Mouse (Mus musculus) C2C12 (cell line): Measurements from ENCODE around the gene Map3k7.

Experiments used
- CTCF ChIP-seq: IDR thresholded peaks from one replicate; pipeline ENCODE4 v1.5.1; 2011; ENCODE audit not compliant: control insufficient read depth, insufficient read depth, insufficient read length
- FOSL1 ChIP-seq: IDR thresholded peaks from one replicate; pipeline ENCODE4 v1.8.0; 2011; ENCODE audit warnings: mild to moderate bottlenecking, low read length; ENCODE audit not compliant: poor library complexity, insufficient read depth, severe bottlenecking

GRCm38 (mm10) chr4:31972181-31972580, 8.3 kb downstream of the Map3k7 start:
- TF ChIP-seq CTCF (no peak), FOSL1 (no peak)
